Mouse (Mus musculus): ENCODE results near the gene Tenm2. TPM values are rescaled to one million over a fixed set of nuclear protein-coding genes. Genes with fewer than 3 reads are reported as not detected.
A peak's percentile ranks its signal among the peaks of the same experiment; 100 is the strongest.

The Tenm2 gene
- polyA plus RNA-seq, 1 experiment: 0.61 TPM

GRCm38 (mm10) chr11:36031751-36032150 is 1204.0 kb downstream of the Tenm2 start:
- WGBS: 45% methylated on average over 9 of the region's 9 CpGs
- Histone ChIP-seq H3K27me3 (replicated peaks; ENCODE audit: control insufficient read depth, insufficient read depth, low read length) (no peaks in the 10 kb centered on the region; the same call in 1 of the 2 replicates), H3K36me3 (ENCODE audit: control insufficient read depth, insufficient read depth, low read length) (no peaks in the 10 kb centered on the region), H3K4me1 (ENCODE audit: control insufficient read depth, insufficient read depth, low read length) (peaks cover 5% of the 10 kb centered on the region; the same call in 1 of the 2 replicates), H3K4me3 (ENCODE audit: insufficient read depth, low read depth, low read length) (no peak overlapping the region), H3K27ac (ENCODE audit: insufficient read depth, low read depth, low read length) (no peak overlapping the region)
- no peak for TF ChIP-seq POLR2A (IDR thresholded peaks at IDR 0.05; ENCODE audit: low read depth, low read length)
- DNase-seq: no peak

- 64% methylated on average over 3 of the region's 3 CpGs for WGBS
- H3K36me3 ChIP-seq (ENCODE audit: control insufficient read depth, insufficient read depth, low read length): no peaks in the 10 kb centered on the region
- no peak for TF ChIP-seq CTCF (conservative IDR thresholded peaks at IDR 0.05; ENCODE audit: insufficient read depth, insufficient read length, low read depth, low read length)
- TF ChIP-seq POLR2A (IDR thresholded peaks at IDR 0.05; ENCODE audit: low read depth, low read length): no peak
- H3K4me1 ChIP-seq (ENCODE audit: control insufficient read depth, insufficient read depth, low read length): no peaks in the 10 kb centered on the region
- no peaks in the 10 kb centered on the region for H3K27me3 ChIP-seq (replicated peaks; ENCODE audit: control insufficient read depth, insufficient read depth, low read length)
- H3K27ac ChIP-seq (ENCODE audit: insufficient read depth, low read depth, low read length): no peak overlapping the region
- no peak overlapping the region for H3K4me3 ChIP-seq (ENCODE audit: insufficient read depth, low read depth, low read length)
- no peak for DNase-seq
These were observed 1215.8 kb downstream of the Tenm2 start for GRCm38 (mm10) chr11:36020009-36020408.

GRCm38 (mm10) chr11:36013179-36013578 is 1222.6 kb downstream of the Tenm2 start:
- no peaks in the 10 kb centered on the region for H3K27me3 ChIP-seq (replicated peaks; ENCODE audit: control insufficient read depth, insufficient read depth, low read length)
- no peak for DNase-seq
- no peaks in the 10 kb centered on the region for H3K4me1 ChIP-seq (ENCODE audit: control insufficient read depth, insufficient read depth, low read length)
- H3K4me3 ChIP-seq (ENCODE audit: insufficient read depth, low read depth, low read length): no peak overlapping the region
- H3K27ac ChIP-seq (ENCODE audit: insufficient read depth, low read depth, low read length): no peak overlapping the region
- no peaks in the 10 kb centered on the region for H3K36me3 ChIP-seq (ENCODE audit: control insufficient read depth, insufficient read depth, low read length)
- 64% methylated on average over 4 of the region's 4 CpGs for WGBS
- no peak for TF ChIP-seq POLR2A (IDR thresholded peaks at IDR 0.05; ENCODE audit: low read depth, low read length)
- no peak for TF ChIP-seq CTCF (conservative IDR thresholded peaks at IDR 0.05; ENCODE audit: insufficient read depth, insufficient read length, low read depth, low read length)

- H3K27me3 ChIP-seq (replicated peaks; ENCODE audit: control insufficient read depth, insufficient read depth, low read length): no peaks in the 10 kb centered on the region
- TF ChIP-seq POLR2A (IDR thresholded peaks at IDR 0.05; ENCODE audit: low read depth, low read length) (no peak), CTCF (conservative IDR thresholded peaks at IDR 0.05; ENCODE audit: insufficient read depth, insufficient read length, low read depth, low read length) (no peak)
- DNase-seq: no peak
- WGBS: 55% methylated on average over 11 of the region's 11 CpGs
- H3K27ac ChIP-seq (ENCODE audit: insufficient read depth, low read depth, low read length): no peak overlapping the region
- no peaks in the 10 kb centered on the region for H3K36me3 ChIP-seq (ENCODE audit: control insufficient read depth, insufficient read depth, low read length)
- H3K4me1 ChIP-seq (ENCODE audit: control insufficient read depth, insufficient read depth, low read length): no peaks in the 10 kb centered on the region
- no peak overlapping the region for H3K4me3 ChIP-seq (ENCODE audit: insufficient read depth, low read depth, low read length)
These were observed 1226.2 kb downstream of the Tenm2 start for GRCm38 (mm10) chr11:36009281-36010208.

GRCm38 (mm10) chr11:36002900-36003299 is 1232.9 kb downstream of the Tenm2 start:
- H3K27me3 ChIP-seq (replicated peaks; ENCODE audit: control insufficient read depth, insufficient read depth, low read length): no peaks in the 10 kb centered on the region
- H3K36me3 ChIP-seq (ENCODE audit: control insufficient read depth, insufficient read depth, low read length): no peaks in the 10 kb centered on the region
- DNase-seq: no peak
- H3K27ac ChIP-seq (ENCODE audit: insufficient read depth, low read depth, low read length): no peak overlapping the region
- 39% methylated on average over 4 of the region's 4 CpGs for WGBS
- TF ChIP-seq POLR2A (IDR thresholded peaks at IDR 0.05; ENCODE audit: low read depth, low read length) (no peak), CTCF (conservative IDR thresholded peaks at IDR 0.05; ENCODE audit: insufficient read depth, insufficient read length, low read depth, low read length) (no peak)
- no peak overlapping the region for H3K4me3 ChIP-seq (ENCODE audit: insufficient read depth, low read depth, low read length)
- H3K4me1 ChIP-seq (ENCODE audit: control insufficient read depth, insufficient read depth, low read length): no peaks in the 10 kb centered on the region

GRCm38 (mm10) chr11:36001282-36001970 is 1234.3 kb downstream of the Tenm2 start:
- Histone ChIP-seq H3K36me3 (ENCODE audit: control insufficient read depth, insufficient read depth, low read length) (no peaks in the 10 kb centered on the region), H3K4me1 (ENCODE audit: control insufficient read depth, insufficient read depth, low read length) (no peaks in the 10 kb centered on the region), H3K27ac (ENCODE audit: insufficient read depth, low read depth, low read length) (no peak overlapping the region), H3K27me3 (replicated peaks; ENCODE audit: control insufficient read depth, insufficient read depth, low read length) (no peaks in the 10 kb centered on the region), H3K4me3 (ENCODE audit: insufficient read depth, low read depth, low read length) (0 out of 2 replicates have a peak overlapping the region, but pooled peaks have one; percentile 10)
- 5% methylated on average over 28 of the region's 28 CpGs for WGBS
- peak; percentile 91 for DNase-seq
- TF ChIP-seq CTCF (conservative IDR thresholded peaks at IDR 0.05; ENCODE audit: insufficient read depth, insufficient read length, low read depth, low read length) (peak; percentile 90), POLR2A (IDR thresholded peaks at IDR 0.05; ENCODE audit: low read depth, low read length) (no peak)

Measured in kidney, adult 2 months (tissue).